Comparison of ENCODE assay signal across 11 mouse cellular contexts in the genomic region with DNA sequence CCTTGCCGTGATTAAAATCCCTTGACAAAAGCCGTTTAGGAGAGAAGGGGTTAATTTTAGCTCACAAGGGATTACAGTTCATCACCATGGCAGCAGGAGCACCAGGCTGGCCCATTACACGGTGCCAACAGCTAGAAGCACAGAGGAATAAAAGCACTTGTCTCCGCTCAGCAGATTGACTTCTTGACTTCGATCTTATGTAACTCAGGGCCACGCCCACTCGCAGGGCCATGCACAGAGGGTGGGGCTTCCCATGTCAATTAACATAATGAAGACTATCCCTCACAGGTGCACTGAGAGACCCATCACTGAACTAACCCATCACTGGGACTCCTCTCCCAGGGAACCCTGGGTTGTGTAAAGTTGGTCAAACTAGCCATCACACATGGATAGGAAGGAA. TPM values are rescaled to one million over a fixed set of nuclear protein-coding genes. Genes with fewer than 3 reads are reported as not detected.
DNase-seq lines count a peak whose midpoint lies in the region; ATAC-seq lines count a peak whose summit lies in the region.
"Had no signal": no experiment of that assay in that cellular context is flagged by ENCODE, and none has a peak within 500 bp of the region (broad histone marks: within the 10 kb centered on the region; RNA-seq: fewer than 3 reads in every experiment).

No protein-coding gene starts in this region.

- H3K27me3 ChIP-seq in forebrain, embryonic 14.5 days (replicated peaks; ENCODE audit: control insufficient read depth, insufficient read depth, low read length), result no peaks in the 10 kb centered on the region
- H3K27me3 ChIP-seq: limb, embryonic 15.5 days had no signal

- ATAC-seq in forebrain, embryonic 14.5 days, result peak; percentile 61; the same call in 1 of the 2 replicates
- no peak for ATAC-seq in inflammation-experienced regulatory T-cells, adult 6 months

- no peaks in the 10 kb centered on the region for H3K9me3 ChIP-seq in forebrain, embryonic 14.5 days (replicated peaks; ENCODE audit: control insufficient read depth, low read length)
- H3K9me3 ChIP-seq: limb, embryonic 15.5 days had no signal

- peaks cover 5% of the 10 kb centered on the region; the same call in 1 of the 2 replicates for H3K4me1 ChIP-seq in forebrain, embryonic 14.5 days (ENCODE audit: control insufficient read depth, insufficient read depth, low read length)

- 0 out of 2 replicates have a peak overlapping the region, but pooled peaks have one; percentile 4 for H3K4me2 ChIP-seq in forebrain, embryonic 14.5 days (ENCODE audit: low read length)
- H3K4me2 ChIP-seq: limb, embryonic 15.5 days had no signal

- 29% methylated on average over 7 of the region's 7 CpGs for WGBS in forebrain, embryonic 14.5 days

- H3K9ac ChIP-seq in forebrain, embryonic 14.5 days (ENCODE audit: low read length), result no peak overlapping the region
- H3K9ac ChIP-seq: limb, embryonic 15.5 days had no signal

- peak; percentile 53 for DNase-seq in embryo, embryonic 10 days (ENCODE audit: low spot score)
- DNase-seq in embryo, embryonic 9.5 days (ENCODE audit: extremely low spot score), result no peak
- DNase-seq in B cell, adult 2 months, result peak; percentile 31 to 33
- peak; percentile 62 for DNase-seq in forebrain, embryonic 14.5 days (ENCODE audit: low spot score)
- DNase-seq in lung, postnatal 4 days, result peak; percentile 15 to 29
- DNase-seq in urinary bladder, postnatal 14 days (ENCODE audit: low spot score), result no peak
- DNase-seq in right cerebral cortex, postnatal 25 days, result no peak

- H3K4me3 ChIP-seq in forebrain, embryonic 14.5 days (ENCODE audit: low read depth, low read length), result no peak overlapping the region
- H3K4me3 ChIP-seq: limb, embryonic 15.5 days had no signal

- no peaks in the 10 kb centered on the region for H3K36me3 ChIP-seq in forebrain, embryonic 14.5 days (ENCODE audit: control insufficient read depth, insufficient read depth, low read length)
- H3K36me3 ChIP-seq: limb, embryonic 15.5 days had no signal

- H3K27ac ChIP-seq in forebrain, embryonic 14.5 days (ENCODE audit: low read depth, low read length), result no peak overlapping the region; the same call in 1 of the 2 replicates
- H3K27ac ChIP-seq: limb, embryonic 15.5 days had no signal

RNA-seq across cellular contexts. Expression of a gene that starts 7.9 kb away (rescaled TPM):
- polyA plus RNA-seq in forebrain, embryonic 14.5 days (2014; fragmentation: Nextera tagmentation; extraction: Ambion mirVana), result 33.7 and 36.2 TPM in 2 replicates
- polyA plus RNA-seq in inflammation-experienced regulatory T-cells, adult 6 months (2017; shearing (Covaris generic)), result 10 to 100 TPM in 2 of 3 experiments, 1 to 10 TPM in 1; 8.1 to 12.7 (median 10.9) TPM

RNA-seq across cellular contexts. Expression of a gene that starts 8.6 kb away (rescaled TPM):
- polyA plus RNA-seq in forebrain, embryonic 14.5 days (2014; fragmentation: Nextera tagmentation; extraction: Ambion mirVana), result 0.13 and 0.14 TPM in 2 replicates
- under 1 TPM in 2 of 3 experiments, not detected in 1; 0.06 to 0.07 TPM for polyA plus RNA-seq in inflammation-experienced regulatory T-cells, adult 6 months (2017; shearing (Covaris generic))
- polyA plus RNA-seq: C2C12; limb, embryonic 15.5 days; stomach, embryonic 16.5 days had no signal

Comparison
In these comparisons a context has a peak if more than half of its experiments do, and no peak if none do; other contexts are left out.
1. DNase-seq: peak in embryo, embryonic 10 days (single experiment), B cell, adult 2 months (2 of 2), forebrain, embryonic 14.5 days (single experiment) and lung, postnatal 4 days (2 of 2); none in embryo, embryonic 9.5 days (single experiment), urinary bladder, postnatal 14 days (single experiment) and right cerebral cortex, postnatal 25 days (single experiment).